Mouse (Mus musculus) limb, embryonic 12.5 days (tissue): ENCODE data around the gene Coa4. TPM values are rescaled to one million over a fixed set of nuclear protein-coding genes. Genes with fewer than 3 reads are reported as not detected.
A peak's percentile ranks its signal among the peaks of the same experiment; 100 is the strongest.

Source experiments
- ATAC-seq: fragments of 200-750 bp; cut with Nextera tagmentation; 2 replicates; pipeline ENCODE4 v1.8.0; 2017; ENCODE audit warnings: low read depth, moderate TSS enrichment; ENCODE audit not compliant: insufficient number of reproducible peaks, insufficient read depth, low FRiP score, low TSS enrichment
- H3K27ac ChIP-seq: fragments of 300-500 bp; sonication (generic); 2 replicates; pipeline ENCODE4 v1.5.1; 2016; ENCODE audit warnings: mild to moderate bottlenecking, moderate library complexity
- H3K27me3 ChIP-seq: fragments of 300-500 bp; sonication (generic); 2 replicates; pipeline ENCODE4 v1.6.1; 2016; ENCODE audit warnings: mild to moderate bottlenecking, moderate library complexity
- H3K36me3 ChIP-seq: fragments of 300-500 bp; sonication (generic); 2 replicates; pipeline ENCODE4 v1.6.1; 2016; ENCODE audit warnings: mild to moderate bottlenecking, moderate library complexity
- H3K4me1 ChIP-seq: fragments of 300-500 bp; sonication (generic); replicated peaks from 2 replicates; pipeline ENCODE4 v1.6.1; 2016
- H3K4me2 ChIP-seq: fragments of 300-500 bp; sonication (generic); 2 replicates; pipeline ENCODE4 v1.6.1; 2016; ENCODE audit warnings: mild to moderate bottlenecking, moderate library complexity
- H3K4me3 ChIP-seq: fragments of 300-500 bp; sonication (generic); replicated peaks from 2 replicates; pipeline ENCODE4 v1.5.1; 2016; ENCODE audit warnings: mild to moderate bottlenecking
- H3K9ac ChIP-seq: fragments of 300-500 bp; sonication (generic); replicated peaks from 2 replicates; pipeline ENCODE4 v1.6.1; 2016; ENCODE audit warnings: mild to moderate bottlenecking, moderate library complexity
- H3K9me3 ChIP-seq: fragments of 300-500 bp; sonication (generic); 2 replicates; pipeline ENCODE4 v1.6.1; 2016; ENCODE audit warnings: mild to moderate bottlenecking, moderate library complexity
- WGBS: fragments of 180-500 bp; shearing (Covaris S2); methylation state at CpG from one replicate; pipeline ENCODE4 v1.1.7; 2016; 5-methylcytosine and 5-hydroxymethylcytosine counted together
- polyA plus RNA-seq: library from polyadenylated mRNA; unstranded; fragments of >200 nt; fragmentation: Nextera tagmentation; extraction: Ambion mirVana; gene quantifications from 2 replicates; pipeline ENCODE4 v1.2.1, GENCODE M21; 2016

Gene Coa4
- polyA plus RNA-seq = 15.7 and 21.3 TPM in 2 replicates

- no peaks in the 10 kb centered on the region for H3K9me3 ChIP-seq
- H3K4me1 ChIP-seq = peaks cover 11% of the 10 kb centered on the region
- peak within 1 kb of the TSS; percentile 69 for H3K9ac ChIP-seq
- ATAC-seq = peak; percentile 98
- no peaks in the 10 kb centered on the region for H3K27me3 ChIP-seq
- H3K27ac ChIP-seq = peak within 1 kb of the TSS; percentile 86
- peaks cover 18% of the 10 kb centered on the region for H3K36me3 ChIP-seq
- H3K4me2 ChIP-seq = peak within 1 kb of the TSS; percentile 77
- peak within 1 kb of the TSS; percentile 69 for H3K4me3 ChIP-seq
- WGBS = 1% methylated on average over 33 of the region's 33 CpGs
These were observed at the start of gene Coa4 for GRCm38 (mm10) chr7:100536804-100537518. Gene Coa4 (plus strand): TSS chr7:100537071.

- Histone ChIP-seq H3K9me3 (no peaks in the 10 kb centered on the region), H3K9ac (no peak overlapping the region), H3K4me1 (peaks cover 4% of the 10 kb centered on the region; the same call in 1 of the 2 replicates), H3K27me3 (no peaks in the 10 kb centered on the region), H3K36me3 (no peaks in the 10 kb centered on the region), H3K4me2 (no peak overlapping the region), H3K27ac (no peak overlapping the region), H3K4me3 (no peak overlapping the region)
- ATAC-seq = no peak
- 68% methylated on average over 2 of the region's 2 CpGs for WGBS
These were observed 49.6 kb upstream of the Coa4 start for GRCm38 (mm10) chr7:100487301-100487700.

GRCm38 (mm10) chr7:100488474-100489048, 48.3 kb upstream of the Coa4 start:
- no peak overlapping the region for H3K4me2 ChIP-seq
- no peaks in the 10 kb centered on the region for H3K9me3 ChIP-seq
- no peak overlapping the region for H3K9ac ChIP-seq
- no peak for ATAC-seq
- H3K27ac ChIP-seq = no peak overlapping the region
- H3K36me3 ChIP-seq = no peaks in the 10 kb centered on the region
- H3K27me3 ChIP-seq = no peaks in the 10 kb centered on the region
- 50% methylated on average over 10 of the region's 10 CpGs for WGBS
- H3K4me1 ChIP-seq = peaks cover 17% of the 10 kb centered on the region
- no peak overlapping the region for H3K4me3 ChIP-seq

- Histone ChIP-seq H3K9ac (peak overlapping the region; percentile 57; the same call in 1 of the 2 replicates), H3K4me1 (peaks cover 51% of the 10 kb centered on the region), H3K4me3 (peak overlapping the region; percentile 54), H3K36me3 (peaks cover 9% of the 10 kb centered on the region), H3K4me2 (peak overlapping the region; percentile 94), H3K27me3 (no peaks in the 10 kb centered on the region), H3K9me3 (no peaks in the 10 kb centered on the region), H3K27ac (peak overlapping the region; percentile 41; the same call in 1 of the 2 replicates)
- 1% methylated on average over 36 of the region's 36 CpGs for WGBS
- peak; percentile 9; the same call in 1 of the 2 replicates for ATAC-seq
These were observed 44.3 kb upstream of the Coa4 start for GRCm38 (mm10) chr7:100492391-100493116.

DNA sequence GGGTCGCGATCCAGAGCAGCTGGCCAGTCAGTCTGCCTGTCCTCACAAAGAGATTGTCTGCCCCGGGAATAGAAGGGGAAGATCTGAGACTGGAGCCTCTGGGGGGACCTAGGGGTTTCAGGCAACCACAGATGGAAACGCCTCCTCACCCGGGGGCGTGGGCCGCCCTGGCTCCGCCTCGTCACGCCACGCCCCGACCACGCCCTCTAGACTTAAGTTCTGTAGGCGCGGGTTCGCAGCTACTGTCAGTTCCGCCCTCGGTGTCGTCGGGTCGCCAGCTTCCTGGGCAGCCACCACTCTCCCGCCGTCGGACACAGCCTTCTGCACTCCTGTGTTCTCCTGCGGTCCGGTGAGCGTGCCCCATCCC, 43.8 kb upstream of the Coa4 start, which contains the start of gene Ucp2:
Gene Ucp2, plus strand, starts transcription at position 221 of the 367 bp plus-strand sequence.
- Histone ChIP-seq H3K36me3 (peaks cover 14% of the 10 kb centered on the region), H3K27me3 (no peaks in the 10 kb centered on the region), H3K9me3 (no peaks in the 10 kb centered on the region), H3K4me2 (peak within 1 kb of the TSS; percentile 94), H3K4me3 (peak within 1 kb of the TSS; percentile 54), H3K4me1 (peaks cover 51% of the 10 kb centered on the region), H3K9ac (peak within 1 kb of the TSS; percentile 57), H3K27ac (peak within 1 kb of the TSS; percentile 81)
- WGBS = 1% methylated on average over 27 of the region's 27 CpGs
- ATAC-seq = peak; percentile 50

DNA sequence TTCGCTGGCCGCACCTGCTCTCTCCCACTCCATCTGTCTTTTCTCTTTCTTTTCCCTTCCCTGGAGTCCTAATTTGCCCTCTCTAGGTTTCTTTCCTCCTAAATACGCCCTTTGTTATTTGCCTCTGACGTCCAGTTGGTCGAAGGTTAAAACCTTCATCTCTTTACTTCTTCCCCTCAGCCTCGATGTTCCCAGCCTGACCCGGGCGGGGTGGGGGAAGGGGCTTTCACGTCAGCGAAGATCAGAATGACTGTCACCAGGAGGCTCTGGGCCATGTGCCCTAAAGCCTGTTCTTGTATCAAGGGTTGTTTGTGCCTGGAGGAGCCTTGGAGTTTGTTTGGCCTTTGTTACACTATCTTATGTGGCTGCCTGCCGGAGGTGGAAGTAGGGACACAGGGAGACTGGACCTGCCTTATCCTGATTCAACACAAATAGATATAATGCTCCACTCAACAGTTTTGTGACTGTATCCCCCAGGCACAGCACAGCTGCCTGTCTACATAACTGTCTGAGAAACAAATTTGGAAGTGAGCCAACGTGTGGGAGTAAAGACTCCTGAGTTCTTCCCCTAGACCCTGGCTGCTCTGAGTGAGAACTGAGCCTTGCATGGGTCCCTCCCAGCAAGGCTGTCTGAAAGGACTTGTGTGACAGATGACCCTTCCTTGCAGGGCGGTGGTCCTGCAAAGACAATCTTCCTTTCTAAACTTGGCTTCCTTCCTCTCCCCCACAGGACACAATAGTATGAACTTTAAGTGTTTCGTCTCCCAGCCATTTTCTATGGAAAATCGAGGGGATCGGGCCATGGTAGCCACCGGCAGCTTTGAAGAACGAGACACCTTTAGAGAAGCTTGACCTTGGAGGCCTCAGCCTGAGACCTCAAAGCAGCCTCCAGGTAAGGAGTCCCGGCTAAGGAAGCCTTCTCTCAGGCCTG, 43.1 kb upstream of the Coa4 start:
- H3K36me3 ChIP-seq = peaks cover 21% of the 10 kb centered on the region
- WGBS = 33% methylated on average over 19 of the region's 19 CpGs
- ATAC-seq = peak; percentile 9; the same call in 1 of the 2 replicates

GRCm38 (mm10) chr7:100494415-100494831, 42.4 kb upstream of the Coa4 start:
- Histone ChIP-seq H3K4me2 (peak overlapping the region; percentile 94), H3K27ac (peak overlapping the region; percentile 81), H3K4me1 (peaks cover 51% of the 10 kb centered on the region), H3K36me3 (peaks cover 28% of the 10 kb centered on the region), H3K4me3 (peak overlapping the region; percentile 54), H3K27me3 (no peaks in the 10 kb centered on the region; the same call in 1 of the 2 replicates), H3K9me3 (no peaks in the 10 kb centered on the region), H3K9ac (peak overlapping the region; percentile 57; the same call in 1 of the 2 replicates)
- WGBS = 78% methylated on average over 7 of the region's 7 CpGs
- ATAC-seq = no peak

More for the DNA sequence above, 43.1 kb upstream of the Coa4 start:
- Histone ChIP-seq H3K27me3 (no peaks in the 10 kb centered on the region), H3K4me2 (peak overlapping the region; percentile 94), H3K4me3 (peak overlapping the region; percentile 54), H3K9me3 (no peaks in the 10 kb centered on the region), H3K27ac (peak overlapping the region; percentile 81), H3K4me1 (peaks cover 51% of the 10 kb centered on the region), H3K9ac (peak overlapping the region; percentile 57)

- H3K9ac ChIP-seq = peak overlapping the region; percentile 40; the same call in 1 of the 2 replicates
These were observed 41.8 kb upstream of the Coa4 start for GRCm38 (mm10) chr7:100495042-100495441.

GRCm38 (mm10) chr7:100495581-100496251, 41.2 kb upstream of the Coa4 start:
- ATAC-seq = peak; percentile 43
- H3K36me3 ChIP-seq = peaks cover 38% of the 10 kb centered on the region
- H3K27me3 ChIP-seq = no peaks in the 10 kb centered on the region; the same call in 1 of the 2 replicates
- peaks cover 51% of the 10 kb centered on the region for H3K4me1 ChIP-seq
- 18% methylated on average over 11 of the region's 11 CpGs for WGBS
- peak overlapping the region; percentile 94 for H3K4me2 ChIP-seq
- H3K9me3 ChIP-seq = no peaks in the 10 kb centered on the region
- H3K4me3 ChIP-seq = peak overlapping the region; percentile 54; the same call in 1 of the 2 replicates
- peak overlapping the region; percentile 40; the same call in 1 of the 2 replicates for H3K9ac ChIP-seq
- H3K27ac ChIP-seq = peak overlapping the region; percentile 94

More at GRCm38 (mm10) chr7:100495042-100495441, 41.8 kb upstream of the Coa4 start:
- no peaks in the 10 kb centered on the region for H3K9me3 ChIP-seq
- 14% methylated on average over 8 of the region's 8 CpGs for WGBS
- peak overlapping the region; percentile 94 for H3K4me2 ChIP-seq
- peaks cover 51% of the 10 kb centered on the region for H3K4me1 ChIP-seq
- 0 out of 2 replicates have a peak, but pooled peaks have one; percentile 1 for ATAC-seq
- peak overlapping the region; percentile 94 for H3K27ac ChIP-seq
- peaks cover 34% of the 10 kb centered on the region for H3K36me3 ChIP-seq
- no peaks in the 10 kb centered on the region; the same call in 1 of the 2 replicates for H3K27me3 ChIP-seq
- peak overlapping the region; percentile 54; the same call in 1 of the 2 replicates for H3K4me3 ChIP-seq
